Mouse (Mus musculus) kidney, adult 10 weeks (tissue): ENCODE results near the gene Vmn1r23. TPM values are rescaled to one million over a fixed set of nuclear protein-coding genes. Genes with fewer than 3 reads are reported as not detected.

ENCODE experiments used
- polyA plus RNA-seq: library from polyadenylated mRNA; stranded (reverse); fragments of 350-450 nt; fragmentation: Illumina TruSeq; extraction: RNeasy Lipid Tissue Mini Kit (QIAGEN cat#74804); gene quantifications from one replicate; pipeline ENCODE4 v1.2.3, GENCODE M21; 2014; ENCODE audit warnings: low read depth, low replicate concordance

Gene Vmn1r23
- not detected for polyA plus RNA-seq

GRCm38 (mm10) chr6:57926738-57927137, at the start of gene Vmn1r23:
TSS of gene Vmn1r23 (minus strand) at chr6:57926838.

GRCm38 (mm10) chr6:57961403-57961802, 34.8 kb upstream of the Vmn1r23 start, which contains the start of gene Vmn1r24:
TSS of gene Vmn1r24 (minus strand) at chr6:57961503.

GRCm38 (mm10) chr6:57907928-57908327, 18.7 kb downstream of the Vmn1r23 start, which contains the start of gene Vmn1r22:
TSS of gene Vmn1r22 (minus strand) at chr6:57908028.

Other genes with a start within 250 kb of the Vmn1r23 start
- gene Pyurf, start 234.8 kb downstream of the Vmn1r23 start, polyA plus RNA-seq = 44.0 TPM
- 22.4 TPM for gene Lancl2, start 224.3 kb downstream of the Vmn1r23 start, polyA plus RNA-seq
- 18.6 TPM for gene Vopp1, start 101.7 kb downstream of the Vmn1r23 start, polyA plus RNA-seq
- not detected for gene Vmn1r21, start 76.5 kb downstream of the Vmn1r23 start, polyA plus RNA-seq
- gene Vmn1r22, start 18.8 kb downstream of the Vmn1r23 start, polyA plus RNA-seq = not detected
- gene Vmn1r24, start 34.7 kb upstream of the Vmn1r23 start, polyA plus RNA-seq = not detected
- not detected for gene Vmn1r25, start 54.0 kb upstream of the Vmn1r23 start, polyA plus RNA-seq
- not detected for gene Vmn1r26, start 88.3 kb upstream of the Vmn1r23 start, polyA plus RNA-seq